Mouse (Mus musculus) liver, adult 2 months (tissue): Measurements from ENCODE around the gene Pecam1.

ENCODE experiments used
- CTCF ChIP-seq: fragments of 200-500 bp; IDR thresholded peaks from 2 replicates; pipeline ENCODE4 v1.5.1; 2011; ENCODE audit warnings: low read depth, low read length, control low read depth
- POLR2A ChIP-seq: fragments of 200-500 bp; IDR thresholded peaks from 2 replicates; pipeline ENCODE4 v1.6.1; 2011; ENCODE audit warnings: low read length, control low read depth; ENCODE audit not compliant: insufficient read depth; ENCODE audit errors: extremely low read depth

DNA sequence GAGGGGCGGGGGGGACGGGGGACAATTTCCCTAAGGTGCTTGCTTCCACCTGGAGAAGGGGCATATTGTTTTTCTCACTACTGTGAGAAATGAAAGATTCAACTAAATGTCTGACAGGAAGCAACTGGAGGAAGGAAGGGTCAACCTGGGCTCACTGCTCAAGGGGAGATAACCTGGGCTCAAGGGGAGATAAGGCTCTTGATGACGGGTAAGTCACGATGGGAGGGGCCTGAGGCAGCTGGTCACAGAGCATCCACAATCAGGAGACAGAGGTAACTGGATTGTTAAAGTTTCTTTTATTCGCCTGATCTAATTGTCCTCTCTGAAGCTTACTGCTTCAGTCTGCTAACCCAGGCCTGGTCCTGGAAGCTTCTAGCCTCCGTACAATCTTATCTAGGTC lies 2.9 kb upstream of the Pecam1 start:
- TF ChIP-seq POLR2A, result no peak
- no peak for TF ChIP-seq CTCF
